Mouse (Mus musculus): Measurements from ENCODE around the gene Foxf1. TPM values are rescaled to one million over a fixed set of nuclear protein-coding genes. Genes with fewer than 3 reads are reported as not detected.

Foxf1 gene
- polyA plus RNA-seq, 1 experiment from 2014 or later, result 1.7 TPM

GRCm38 (mm10) chr8:121072406-121073130, 11.6 kb upstream of the Foxf1 start:
- Histone ChIP-seq H3K9me3 (ENCODE audit: control insufficient read depth, low read length) (no peaks in the 10 kb centered on the region), H3K27ac (no peak overlapping the region), H3K27me3 (ENCODE audit: control insufficient read depth, insufficient read depth, low read length) (peaks cover 94% of the 10 kb centered on the region), H3K9ac (no peak overlapping the region), H3K4me3 (replicated peaks; ENCODE audit: low read length) (no peak overlapping the region), H3K36me3 (replicated peaks; ENCODE audit: control insufficient read depth, insufficient read depth) (no peaks in the 10 kb centered on the region), H3K4me1 (replicated peaks; ENCODE audit: control insufficient read depth, insufficient read depth, low read length) (no peaks in the 10 kb centered on the region), H3K4me2 (replicated peaks) (no peak overlapping the region)
- WGBS, result 11% methylated on average over 11 of the region's 11 CpGs
- no peak for ATAC-seq (ENCODE audit: low FRiP score)
- no peak for DNase-seq (ENCODE audit: low spot score)

DNA sequence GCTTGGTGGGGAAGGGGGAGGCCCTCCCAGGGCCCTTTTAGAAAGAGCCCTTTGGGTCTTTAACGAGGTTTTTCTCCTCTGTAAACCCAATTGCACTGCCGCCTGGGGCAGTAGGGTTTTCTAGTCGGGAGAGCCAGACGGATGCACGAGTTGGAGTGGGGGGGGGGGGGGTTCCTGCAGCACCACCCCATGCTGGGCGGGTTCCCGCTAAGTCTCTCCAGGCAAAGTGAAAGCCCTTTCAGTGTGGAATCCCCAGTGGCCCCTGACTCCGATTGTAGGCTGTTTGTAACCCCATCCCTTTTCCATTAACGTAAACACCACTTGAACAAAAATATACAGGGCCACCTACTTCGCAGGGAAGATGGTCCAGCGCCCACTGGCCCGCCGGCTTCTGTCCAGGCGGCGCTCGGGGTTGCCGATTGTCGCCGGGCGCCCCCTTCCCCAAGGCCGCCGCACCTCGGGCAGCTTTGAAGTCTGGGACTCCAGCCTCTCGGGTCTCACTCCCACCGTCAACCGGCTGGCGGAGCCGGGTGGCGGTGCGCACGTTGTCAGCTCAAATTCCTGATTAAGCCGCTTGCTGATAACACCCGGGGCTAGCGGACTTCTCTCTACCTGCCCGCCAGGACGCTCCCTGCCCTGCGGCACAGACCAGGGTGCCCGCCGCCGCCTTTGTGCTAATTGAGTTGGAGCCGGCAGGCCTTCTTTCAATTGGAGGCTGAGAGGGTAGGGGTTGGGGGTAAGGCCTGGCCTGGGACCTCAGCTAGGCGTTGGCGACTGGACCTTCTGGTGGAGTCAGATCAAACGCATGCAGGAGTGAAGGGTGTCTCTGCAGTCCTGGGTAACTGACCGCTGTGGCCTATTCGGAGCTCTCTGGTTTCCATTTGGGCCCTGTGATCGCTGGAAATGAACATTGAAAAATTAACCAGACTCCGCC, 10.7 kb upstream of the Foxf1 start:
- ATAC-seq (ENCODE audit: low FRiP score), result no peak
- H3K4me1 ChIP-seq (replicated peaks; ENCODE audit: control insufficient read depth, insufficient read depth, low read length), result no peaks in the 10 kb centered on the region
- no peaks in the 10 kb centered on the region for H3K36me3 ChIP-seq (replicated peaks; ENCODE audit: control insufficient read depth, insufficient read depth)
- no peak overlapping the region for H3K4me3 ChIP-seq (replicated peaks; ENCODE audit: low read length)
- H3K4me2 ChIP-seq (replicated peaks), result no peak overlapping the region; the same call in 1 of the 2 replicates
- H3K27me3 ChIP-seq (ENCODE audit: control insufficient read depth, insufficient read depth, low read length), result peaks cover 98% of the 10 kb centered on the region
- H3K9me3 ChIP-seq (ENCODE audit: control insufficient read depth, low read length), result no peaks in the 10 kb centered on the region
- DNase-seq (ENCODE audit: low spot score), result no peak
- no peak overlapping the region for H3K9ac ChIP-seq
- under 1% methylated on average over 48 of the region's 48 CpGs for WGBS
- H3K27ac ChIP-seq, result no peak overlapping the region

- H3K4me1 ChIP-seq (replicated peaks; ENCODE audit: control insufficient read depth, insufficient read depth, low read length), result no peaks in the 10 kb centered on the region
- H3K36me3 ChIP-seq (replicated peaks; ENCODE audit: control insufficient read depth, insufficient read depth), result no peaks in the 10 kb centered on the region
- 2% methylated on average over 15 of the region's 15 CpGs for WGBS
- DNase-seq (ENCODE audit: low spot score) (no peak), ATAC-seq (ENCODE audit: low FRiP score) (no peak)
- H3K4me2 ChIP-seq (replicated peaks), result no peak overlapping the region
- no peak overlapping the region for H3K27ac ChIP-seq
- peaks cover 98% of the 10 kb centered on the region for H3K27me3 ChIP-seq (ENCODE audit: control insufficient read depth, insufficient read depth, low read length)
- H3K4me3 ChIP-seq (replicated peaks; ENCODE audit: low read length), result no peak overlapping the region
- H3K9me3 ChIP-seq (ENCODE audit: control insufficient read depth, low read length), result no peaks in the 10 kb centered on the region
- no peak overlapping the region for H3K9ac ChIP-seq
Observed at GRCm38 (mm10) chr8:121074108-121074847, 9.9 kb upstream of the Foxf1 start.

DNA sequence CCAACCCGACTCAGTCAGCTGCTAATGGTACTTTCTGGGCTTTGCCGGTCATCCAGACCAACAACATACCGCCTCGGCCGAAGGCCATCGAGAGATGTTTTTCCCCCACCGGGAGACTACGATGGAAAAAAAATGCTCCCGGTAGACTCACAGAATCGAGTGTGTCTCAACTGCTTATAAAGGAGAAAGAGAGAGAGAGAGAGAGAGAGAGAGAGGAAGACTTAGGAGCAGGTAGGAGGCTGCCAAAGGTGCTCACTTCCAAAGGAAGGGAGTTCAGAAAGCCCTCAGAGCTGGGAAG, 9.4 kb upstream of the Foxf1 start:
- H3K27me3 ChIP-seq (ENCODE audit: control insufficient read depth, insufficient read depth, low read length), result peaks cover 98% of the 10 kb centered on the region
- no peak overlapping the region for H3K27ac ChIP-seq
- no peak overlapping the region for H3K9ac ChIP-seq
- ATAC-seq (ENCODE audit: low FRiP score) (no peak), DNase-seq (ENCODE audit: low spot score) (no peak)
- H3K4me2 ChIP-seq (replicated peaks), result no peak overlapping the region
- H3K4me1 ChIP-seq (replicated peaks; ENCODE audit: control insufficient read depth, insufficient read depth, low read length), result no peaks in the 10 kb centered on the region
- no peak overlapping the region for H3K4me3 ChIP-seq (replicated peaks; ENCODE audit: low read length)
- 2% methylated on average over 10 of the region's 10 CpGs for WGBS
- H3K36me3 ChIP-seq (replicated peaks; ENCODE audit: control insufficient read depth, insufficient read depth), result no peaks in the 10 kb centered on the region
- no peaks in the 10 kb centered on the region for H3K9me3 ChIP-seq (ENCODE audit: control insufficient read depth, low read length)

DNA sequence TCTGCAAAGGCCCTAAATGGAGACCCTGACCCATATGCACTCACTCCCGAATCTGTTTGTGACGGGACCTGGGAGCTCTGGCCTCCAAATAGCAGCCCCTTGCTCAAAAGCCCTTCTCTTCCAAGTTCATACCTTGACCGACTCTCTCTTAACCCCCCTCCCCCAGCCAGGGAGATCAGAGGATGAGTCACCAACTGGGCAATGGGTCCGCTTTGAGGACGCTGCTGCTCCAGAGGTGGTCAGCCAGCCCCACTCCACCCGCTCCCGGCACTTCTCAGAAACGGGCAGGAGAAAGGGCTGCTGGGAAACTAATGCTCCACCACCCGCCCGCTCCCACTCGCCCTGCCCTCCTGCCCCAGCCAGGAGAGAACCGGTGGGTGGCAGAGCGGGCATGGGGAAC, 8.2 kb upstream of the Foxf1 start:
- H3K4me3 ChIP-seq (replicated peaks; ENCODE audit: low read length), result no peak overlapping the region
- H3K27ac ChIP-seq, result no peak overlapping the region
- DNase-seq (ENCODE audit: low spot score) (no peak), ATAC-seq (ENCODE audit: low FRiP score) (no peak)
- WGBS, result under 1% methylated on average over 13 of the region's 13 CpGs
- H3K27me3 ChIP-seq (ENCODE audit: control insufficient read depth, insufficient read depth, low read length), result peaks cover 98% of the 10 kb centered on the region
- no peak overlapping the region for H3K4me2 ChIP-seq (replicated peaks)
- H3K9me3 ChIP-seq (ENCODE audit: control insufficient read depth, low read length), result no peaks in the 10 kb centered on the region
- H3K4me1 ChIP-seq (replicated peaks; ENCODE audit: control insufficient read depth, insufficient read depth, low read length), result no peaks in the 10 kb centered on the region
- no peaks in the 10 kb centered on the region for H3K36me3 ChIP-seq (replicated peaks; ENCODE audit: control insufficient read depth, insufficient read depth)
- no peak overlapping the region for H3K9ac ChIP-seq

GRCm38 (mm10) chr8:121076555-121076954, 7.6 kb upstream of the Foxf1 start:
- Histone ChIP-seq H3K4me1 (replicated peaks; ENCODE audit: control insufficient read depth, insufficient read depth, low read length) (no peaks in the 10 kb centered on the region), H3K36me3 (replicated peaks; ENCODE audit: control insufficient read depth, insufficient read depth) (no peaks in the 10 kb centered on the region), H3K27me3 (ENCODE audit: control insufficient read depth, insufficient read depth, low read length) (peaks cover 98% of the 10 kb centered on the region), H3K4me3 (replicated peaks; ENCODE audit: low read length) (no peak overlapping the region), H3K4me2 (replicated peaks) (no peak overlapping the region), H3K9ac (no peak overlapping the region), H3K27ac (no peak overlapping the region), H3K9me3 (ENCODE audit: control insufficient read depth, low read length) (no peaks in the 10 kb centered on the region)
- 4% methylated on average over 7 of the region's 7 CpGs for WGBS
- no peak for ATAC-seq (ENCODE audit: low FRiP score)
- no peak for DNase-seq (ENCODE audit: low spot score)

DNA sequence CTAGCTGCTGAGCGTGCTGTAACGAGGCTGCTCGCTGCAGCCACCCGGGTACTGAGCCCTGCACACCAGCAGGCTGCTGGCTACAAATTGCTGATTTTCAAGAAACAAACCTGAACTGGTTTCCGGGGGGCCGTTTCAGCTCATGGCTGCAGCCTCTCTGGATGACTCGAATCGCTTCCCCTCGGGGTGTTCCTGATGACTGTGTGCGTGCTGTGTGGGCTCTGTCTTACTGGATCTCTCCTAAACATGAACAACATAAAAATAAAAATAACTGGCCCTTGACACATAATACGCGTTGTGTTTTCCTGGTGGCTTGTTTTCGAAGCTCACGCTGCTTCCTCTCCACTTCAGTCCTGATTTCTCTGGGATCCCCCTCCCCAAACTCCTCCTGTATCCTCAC, 5.5 kb upstream of the Foxf1 start:
- no peak overlapping the region for H3K4me2 ChIP-seq (replicated peaks)
- no peak overlapping the region for H3K4me3 ChIP-seq (replicated peaks; ENCODE audit: low read length)
- H3K9me3 ChIP-seq (ENCODE audit: control insufficient read depth, low read length), result no peaks in the 10 kb centered on the region
- peaks cover 11% of the 10 kb centered on the region; the same call in 1 of the 2 replicates for H3K4me1 ChIP-seq (replicated peaks; ENCODE audit: control insufficient read depth, insufficient read depth, low read length)
- DNase-seq (ENCODE audit: low spot score), result no peak
- no peak for ATAC-seq (ENCODE audit: low FRiP score)
- 2% methylated on average over 14 of the region's 14 CpGs for WGBS
- no peaks in the 10 kb centered on the region for H3K36me3 ChIP-seq (replicated peaks; ENCODE audit: control insufficient read depth, insufficient read depth)
- H3K27ac ChIP-seq, result no peak overlapping the region
- peaks cover 98% of the 10 kb centered on the region for H3K27me3 ChIP-seq (ENCODE audit: control insufficient read depth, insufficient read depth, low read length)
- H3K9ac ChIP-seq, result no peak overlapping the region

GRCm38 (mm10) chr8:121079201-121079600, 5.0 kb upstream of the Foxf1 start:
- H3K4me2 ChIP-seq (replicated peaks), result no peak overlapping the region
- H3K27ac ChIP-seq, result no peak overlapping the region
- peaks cover 16% of the 10 kb centered on the region; the same call in 1 of the 2 replicates for H3K4me1 ChIP-seq (replicated peaks; ENCODE audit: control insufficient read depth, insufficient read depth, low read length)
- peaks cover 98% of the 10 kb centered on the region for H3K27me3 ChIP-seq (ENCODE audit: control insufficient read depth, insufficient read depth, low read length)
- DNase-seq (ENCODE audit: low spot score) (no peak), ATAC-seq (ENCODE audit: low FRiP score) (no peak)
- no peaks in the 10 kb centered on the region for H3K36me3 ChIP-seq (replicated peaks; ENCODE audit: control insufficient read depth, insufficient read depth)
- 2% methylated on average over 7 of the region's 7 CpGs for WGBS
- no peak overlapping the region for H3K4me3 ChIP-seq (replicated peaks; ENCODE audit: low read length)
- H3K9me3 ChIP-seq (ENCODE audit: control insufficient read depth, low read length), result no peaks in the 10 kb centered on the region
- no peak overlapping the region for H3K9ac ChIP-seq

DNA sequence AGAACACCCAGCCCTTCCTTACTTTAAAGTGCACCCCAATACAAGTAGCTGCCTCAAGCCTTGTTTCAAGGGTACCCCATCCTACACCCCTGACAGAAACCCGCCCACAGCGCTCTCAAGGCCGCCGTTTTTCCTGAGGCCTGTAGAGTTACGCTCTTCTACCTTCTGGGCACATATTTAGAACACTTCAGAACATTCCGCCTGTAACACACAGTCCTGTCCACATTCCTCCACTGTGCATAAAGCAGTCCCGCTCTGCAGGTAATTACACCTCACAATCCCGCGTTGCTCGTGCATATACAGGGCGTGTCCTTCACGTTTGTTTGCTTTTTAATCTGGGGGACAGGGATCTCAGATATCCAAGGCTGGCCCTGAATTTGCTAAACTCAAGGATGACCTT, 4.2 kb upstream of the Foxf1 start:
- H3K4me3 ChIP-seq (replicated peaks; ENCODE audit: low read length), result no peak overlapping the region
- 2% methylated on average over 12 of the region's 12 CpGs for WGBS
- DNase-seq (ENCODE audit: low spot score), result no peak

More for the DNA sequence above, 4.2 kb upstream of the Foxf1 start:
- no peak for ATAC-seq (ENCODE audit: low FRiP score)
- Histone ChIP-seq H3K27ac (no peak overlapping the region), H3K4me2 (replicated peaks) (no peak overlapping the region), H3K36me3 (replicated peaks; ENCODE audit: control insufficient read depth, insufficient read depth) (no peaks in the 10 kb centered on the region), H3K9me3 (ENCODE audit: control insufficient read depth, low read length) (no peaks in the 10 kb centered on the region), H3K9ac (no peak overlapping the region), H3K4me1 (replicated peaks; ENCODE audit: control insufficient read depth, insufficient read depth, low read length) (peaks cover 21% of the 10 kb centered on the region; the same call in 1 of the 2 replicates), H3K27me3 (ENCODE audit: control insufficient read depth, insufficient read depth, low read length) (peaks cover 98% of the 10 kb centered on the region)

Data from hindbrain, embryonic 14.5 days (tissue).